Mouse (Mus musculus) CH12.LX (cell line): ENCODE results near the gene Gprc6a. TPM values are rescaled to one million over a fixed set of nuclear protein-coding genes. Genes with fewer than 3 reads are reported as not detected.

ENCODE experiments used
- DNase-seq: peaks from one replicate; pipeline ENCODE4 v3.0.0-alpha.2; 2013; ENCODE audit errors: extremely low read depth
- H3K27ac ChIP-seq: 2 replicates; pipeline ENCODE4 v1.5.1; 2012; ENCODE audit warnings: low read depth, mild to moderate bottlenecking, control low read depth, moderate library complexity; ENCODE audit not compliant: insufficient read depth
- H3K27me3 ChIP-seq: replicated peaks from 2 replicates; pipeline ENCODE3; 2012; ENCODE audit warnings: inconsistent platforms
- H3K36me3 ChIP-seq, 2 experiments: replicated peaks in 1 of 2; 2 replicates each; pipeline versions ENCODE3 to v1.6.1; 2012; ENCODE audit warnings: inconsistent platforms in 1 of 2, low read length in 1 of 2, mild to moderate bottlenecking in 1 of 2, mixed read lengths in 1 of 2, moderate library complexity in 1 of 2; ENCODE audit not compliant: control insufficient read depth in 1 of 2, insufficient read depth in 1 of 2
- H3K4me1 ChIP-seq, 2 experiments: 2 replicates each; pipeline ENCODE4 v1.6.1; 2012; ENCODE audit warnings: inconsistent platforms in 1 of 2, moderate library complexity in 1 of 2; ENCODE audit not compliant: insufficient read depth in 2 of 2, control insufficient read depth in 1 of 2
- H3K4me2 ChIP-seq: 2 replicates; pipeline ENCODE4 v1.6.1; 2012; ENCODE audit warnings: low read depth, mild to moderate bottlenecking, control low read depth; ENCODE audit not compliant: poor library complexity, insufficient read depth, severe bottlenecking
- H3K4me3 ChIP-seq, 3 experiments: fragments of 150-350 bp in 1 of 3; sonication (generic) in 1 of 3; replicated peaks in 1 of 3; 2 replicates each; pipeline versions ENCODE3 to v1.5.1; 2011 to 2012; ENCODE audit warnings: low read depth in 2 of 3, low read length in 2 of 3, mild to moderate bottlenecking in 2 of 3, moderate library complexity in 2 of 3, control low read depth in 1 of 3, improper control_type of control experiment in 1 of 3, inconsistent platforms in 1 of 3, mixed read lengths in 1 of 3; ENCODE audit not compliant: poor library complexity in 1 of 3
- H3K79me2 ChIP-seq: replicated peaks from 2 replicates; pipeline ENCODE4 v1.6.1; 2012; ENCODE audit warnings: mild to moderate bottlenecking, moderate library complexity; ENCODE audit not compliant: control insufficient read depth, poor library complexity, insufficient read depth, severe bottlenecking; ENCODE audit errors: extremely low read depth
- H3K9ac ChIP-seq: 2 replicates; pipeline ENCODE4 v1.6.1; 2012; ENCODE audit warnings: low read depth, mild to moderate bottlenecking, control low read depth, moderate library complexity; ENCODE audit not compliant: insufficient read depth
- H3K9me3 ChIP-seq: replicated peaks from 2 replicates; pipeline ENCODE3; 2012; ENCODE audit warnings: low read length, inconsistent platforms, mixed read lengths
- CHD1 ChIP-seq: IDR thresholded peaks from 2 replicates; pipeline ENCODE4 v1.6.1; 2012; ENCODE audit warnings: low read depth, low read length, improper control_type of control experiment, inconsistent platforms
- EP300 ChIP-seq: IDR thresholded peaks from 2 replicates; pipeline ENCODE4 v1.6.1; 2011; ENCODE audit warnings: low read length, improper control_type of control experiment
- IRF4 ChIP-seq: IDR thresholded peaks from 2 replicates; pipeline ENCODE4 v1.6.1; 2014; ENCODE audit warnings: low read depth, mild to moderate bottlenecking, inconsistent platforms, low read length, improper control_type of control experiment
- MYC ChIP-seq: IDR thresholded peaks from 2 replicates; pipeline ENCODE4 v1.6.1; 2011; ENCODE audit warnings: low read depth, mild to moderate bottlenecking, improper control_type of control experiment, low read length
- PAX5 ChIP-seq: IDR thresholded peaks from 2 replicates; pipeline ENCODE4 v1.6.1; 2012; ENCODE audit warnings: low read length, inconsistent platforms, mixed read lengths
- RAD21 ChIP-seq: IDR thresholded peaks from 2 replicates; pipeline ENCODE4 v1.6.1; 2011; ENCODE audit warnings: low read depth, mild to moderate bottlenecking, low read length, improper control_type of control experiment, moderate library complexity
- SIN3A ChIP-seq: IDR thresholded peaks from 2 replicates; pipeline ENCODE4 v1.6.1; 2012; ENCODE audit warnings: low read length, improper control_type of control experiment, inconsistent platforms
- UBTF ChIP-seq: IDR thresholded peaks from 2 replicates; pipeline ENCODE4 v1.6.1; 2012; ENCODE audit warnings: low read depth, mild to moderate bottlenecking, inconsistent platforms, low read length, improper control_type of control experiment, moderate library complexity
- ZC3H11A ChIP-seq: IDR thresholded peaks from 2 replicates; pipeline ENCODE4 v1.6.1; 2012; ENCODE audit warnings: low read depth, mild to moderate bottlenecking, inconsistent platforms, low read length, improper control_type of control experiment
- ZKSCAN1 ChIP-seq: IDR thresholded peaks from 2 replicates; pipeline ENCODE4 v1.6.1; 2012; ENCODE audit warnings: low read depth, inconsistent platforms, low read length, improper control_type of control experiment, borderline replicate concordance
- dilution Hi-C: fragments of 300-500 bp; cut with MboI; formaldehyde crosslinking; loops from 2 replicates; pipeline ENCODE4 v1.14.3; 2020; ENCODE audit warnings: low sequenced_read_pairs; ENCODE audit not compliant: extremely low pct_unique_long_range_greater_than_20kb, extremely low pct_ligation_motif_present
- in situ Hi-C: fragments of 300-500 bp; cut with MboI; formaldehyde crosslinking; loops from 3 replicates; pipeline ENCODE4 v1.14.3; 2019; ENCODE audit warnings: low sequenced_read_pairs, low pct_ligation_motif_present, low pct_unique_long_range_greater_than_20kb, mixed read lengths
- polyA plus RNA-seq: library from polyadenylated mRNA; unstranded; fragments of >175 nt; gene quantifications from 2 replicates; pipeline ENCODE4 v1.2.1, GENCODE M21; 2012; ENCODE audit warnings: low read depth; ENCODE audit not compliant: insufficient read length
- total RNA-seq, 2 experiments: library from RNA; depleted of rRNA; stranded (reverse); fragments of 300-350 nt in 1 of 2; fragments of >200 nt in 1 of 2; gene quantifications; 2 replicates each; pipeline ENCODE4 v1.2.3; 2012 to 2014

The Gprc6a gene
- total and polyA plus RNA-seq, 3 experiments: not detected

DNA sequence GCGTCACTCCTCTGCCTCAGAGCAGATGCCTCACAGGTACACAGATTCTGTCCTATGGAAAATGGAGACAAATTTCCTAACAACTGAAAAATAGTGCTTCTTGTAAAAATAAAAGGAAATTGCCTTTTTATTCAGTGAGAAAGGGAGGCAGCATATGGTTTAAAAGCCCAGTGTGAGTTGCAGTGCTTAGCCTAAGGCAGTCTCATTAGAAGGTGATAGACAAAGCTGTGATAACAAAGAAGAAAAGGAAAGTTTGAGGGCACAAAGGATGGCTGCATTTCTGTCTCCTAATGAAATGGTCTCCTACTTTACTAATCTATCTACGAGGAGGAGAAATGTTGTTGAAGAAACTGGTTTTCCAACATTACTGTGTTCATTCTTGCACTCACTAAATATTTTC lies 12.7 kb downstream of the Gprc6a start:
- H3K9ac ChIP-seq: no peak overlapping the region
- H3K27me3 ChIP-seq: no peaks in the 10 kb centered on the region
- DNase-seq: no peak
- no peaks in the 10 kb centered on the region for H3K9me3 ChIP-seq
- no peak for TF ChIP-seq PAX5
- TF ChIP-seq IRF4: no peak
- no peak for TF ChIP-seq SIN3A
- no peak for TF ChIP-seq ZKSCAN1
- TF ChIP-seq UBTF: no peak
- TF ChIP-seq MYC: no peak
- no peak for TF ChIP-seq ZC3H11A
- dilution Hi-C loops: no loop called here
- H3K36me3 ChIP-seq: no peaks in the 10 kb centered on the region
- H3K79me2 ChIP-seq: no peaks in the 10 kb centered on the region
- H3K4me2 ChIP-seq: no peak overlapping the region
- peaks cover 0 to 3% of the 10 kb centered on the region in 2 experiments; a peak in 1 of 4 replicates for H3K4me1 ChIP-seq
- no peak overlapping the region for H3K4me3 ChIP-seq
- in situ Hi-C loops: no loop called here
- H3K27ac ChIP-seq: no peak overlapping the region

- H3K9me3 ChIP-seq: no peaks in the 10 kb centered on the region
- no peaks in the 10 kb centered on the region for H3K79me2 ChIP-seq
- H3K27ac ChIP-seq: no peak overlapping the region
- no peak for DNase-seq
- no peak for TF ChIP-seq EP300
- no peak for TF ChIP-seq ZC3H11A
- H3K4me1 ChIP-seq: no peaks in the 10 kb centered on the region
- no peak overlapping the region for H3K4me2 ChIP-seq
- in situ Hi-C loops: no loop called here
- no peak overlapping the region for H3K9ac ChIP-seq
- no peak overlapping the region for H3K4me3 ChIP-seq
- no peaks in the 10 kb centered on the region for H3K27me3 ChIP-seq
- H3K36me3 ChIP-seq: no peaks in the 10 kb centered on the region
- dilution Hi-C loops: no loop called here
Observed at GRCm38 (mm10) chr10:51614826-51615590, 16.3 kb downstream of the Gprc6a start.

DNA sequence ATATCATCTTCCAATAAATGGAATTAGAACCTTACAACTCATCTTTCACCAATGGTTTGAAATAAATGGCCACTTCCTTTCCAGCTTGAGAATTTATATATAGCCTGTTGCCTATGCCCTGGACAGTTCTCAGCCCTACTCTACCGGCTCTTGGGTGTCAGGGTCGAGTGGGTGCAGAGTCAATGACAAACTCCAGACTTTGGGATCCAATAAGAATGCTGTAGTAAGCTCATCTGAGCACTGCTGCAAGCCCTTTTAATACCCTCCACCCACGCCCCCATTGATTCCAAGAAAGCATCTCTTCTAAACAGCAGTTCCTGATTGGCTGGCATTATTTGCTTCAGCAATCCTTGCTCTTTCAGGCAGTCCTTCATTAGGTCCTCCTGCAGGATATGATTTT lies 17.8 kb downstream of the Gprc6a start:
- Histone ChIP-seq H3K4me1 (no peaks in the 10 kb centered on the region), H3K4me2 (no peak overlapping the region), H3K79me2 (no peaks in the 10 kb centered on the region), H3K9me3 (no peaks in the 10 kb centered on the region), H3K27ac (no peak overlapping the region), H3K27me3 (no peaks in the 10 kb centered on the region), H3K36me3 (no peaks in the 10 kb centered on the region), H3K4me3 (no peak overlapping the region), H3K9ac (no peak overlapping the region)
- dilution Hi-C loops: no loop called here
- DNase-seq: no peak
- in situ Hi-C loops: no loop called here
- TF ChIP-seq CHD1: no peak
- no peak for TF ChIP-seq RAD21
